ENCODE assay signal across 8 mouse cellular contexts in genomic region chr9:56552766-56553165, GRCm38 (mm10).
DNase-seq lines count a peak whose midpoint lies in the region; ATAC-seq lines count a peak whose summit lies in the region.

No protein-coding gene starts in this region.

- peak; percentile 92 to 96 for DNase-seq in adrenal gland, adult (ENCODE audit: inconsistent age in 2 of 2, low spot score in 1 of 2)
- DNase-seq in embryo, embryonic 11 days = peak; percentile 83
- DNase-seq in heart, adult 11 months = peak; percentile 99
- peak; percentile 84 for DNase-seq in kidney, adult 18-20 months
- DNase-seq in spleen, adult 12 weeks (ENCODE audit: low spot score) = peak; percentile 24

- H3K4me2 ChIP-seq in limb, embryonic 12.5 days = no peak overlapping the region
- no peak overlapping the region for H3K4me2 ChIP-seq in midbrain, embryonic 13.5 days (replicated peaks)

- 0% methylated on average over 1 of the region's 1 CpGs for WGBS in limb, embryonic 12.5 days
- WGBS in midbrain, embryonic 13.5 days = 18% methylated on average over 1 of the region's 1 CpGs

- peaks cover 25% of the 10 kb centered on the region; the same call in 1 of the 2 replicates for H3K27me3 ChIP-seq in limb, embryonic 12.5 days
- peaks cover 12% of the 10 kb centered on the region; the same call in 1 of the 2 replicates for H3K27me3 ChIP-seq in midbrain, embryonic 13.5 days

- no peak overlapping the region for H3K27ac ChIP-seq in limb, embryonic 12.5 days
- H3K27ac ChIP-seq in midbrain, embryonic 13.5 days = no peak overlapping the region

- no peak overlapping the region for H3K4me3 ChIP-seq in limb, embryonic 12.5 days (replicated peaks)
- no peak overlapping the region for H3K4me3 ChIP-seq in midbrain, embryonic 13.5 days (replicated peaks)

- H3K4me1 ChIP-seq in limb, embryonic 12.5 days (replicated peaks) = peaks cover 47% of the 10 kb centered on the region
- H3K4me1 ChIP-seq in midbrain, embryonic 13.5 days (replicated peaks) = peaks cover 33% of the 10 kb centered on the region

- ATAC-seq in limb, embryonic 12.5 days (ENCODE audit: insufficient number of reproducible peaks, insufficient read depth, low FRiP score, low TSS enrichment, low read depth) = peak; percentile 46
- ATAC-seq in midbrain, embryonic 13.5 days = peak; percentile 69
- ATAC-seq in erythroblast, adult 5-6 weeks (replicated peaks; ENCODE audit: low FRiP score, poor library complexity, severe bottlenecking) = no peak

- H3K9me3 ChIP-seq in limb, embryonic 12.5 days = no peaks in the 10 kb centered on the region
- no peaks in the 10 kb centered on the region for H3K9me3 ChIP-seq in midbrain, embryonic 13.5 days

- no peak overlapping the region for H3K9ac ChIP-seq in limb, embryonic 12.5 days (replicated peaks)
- H3K9ac ChIP-seq in midbrain, embryonic 13.5 days (replicated peaks) = no peak overlapping the region

- H3K36me3 ChIP-seq in limb, embryonic 12.5 days = no peaks in the 10 kb centered on the region
- H3K36me3 ChIP-seq in midbrain, embryonic 13.5 days = no peaks in the 10 kb centered on the region

Comparison
In these comparisons a context has a peak if more than half of its experiments do, and no peak if none do; other contexts are left out.
1. DNase-seq: peak in every context shown above with its lines; median percentile 99 in heart, adult 11 months; 94 in adrenal gland, adult; 84 in kidney, adult 18-20 months; 83 in embryo, embryonic 11 days; 24 in spleen, adult 12 weeks.